Mouse (Mus musculus): ENCODE data around the gene Zfp329. TPM values are rescaled to one million over a fixed set of nuclear protein-coding genes. Genes with fewer than 3 reads are reported as not detected.

Zfp329 gene
- 2.6 TPM for polyA plus RNA-seq (2015; fragmentation: Illumina TruSeq; extraction: RNeasy Lipid Tissue Mini Kit (QIAGEN cat#74804); ENCODE audit: insufficient read depth, low read depth, low replicate concordance)

DNA sequence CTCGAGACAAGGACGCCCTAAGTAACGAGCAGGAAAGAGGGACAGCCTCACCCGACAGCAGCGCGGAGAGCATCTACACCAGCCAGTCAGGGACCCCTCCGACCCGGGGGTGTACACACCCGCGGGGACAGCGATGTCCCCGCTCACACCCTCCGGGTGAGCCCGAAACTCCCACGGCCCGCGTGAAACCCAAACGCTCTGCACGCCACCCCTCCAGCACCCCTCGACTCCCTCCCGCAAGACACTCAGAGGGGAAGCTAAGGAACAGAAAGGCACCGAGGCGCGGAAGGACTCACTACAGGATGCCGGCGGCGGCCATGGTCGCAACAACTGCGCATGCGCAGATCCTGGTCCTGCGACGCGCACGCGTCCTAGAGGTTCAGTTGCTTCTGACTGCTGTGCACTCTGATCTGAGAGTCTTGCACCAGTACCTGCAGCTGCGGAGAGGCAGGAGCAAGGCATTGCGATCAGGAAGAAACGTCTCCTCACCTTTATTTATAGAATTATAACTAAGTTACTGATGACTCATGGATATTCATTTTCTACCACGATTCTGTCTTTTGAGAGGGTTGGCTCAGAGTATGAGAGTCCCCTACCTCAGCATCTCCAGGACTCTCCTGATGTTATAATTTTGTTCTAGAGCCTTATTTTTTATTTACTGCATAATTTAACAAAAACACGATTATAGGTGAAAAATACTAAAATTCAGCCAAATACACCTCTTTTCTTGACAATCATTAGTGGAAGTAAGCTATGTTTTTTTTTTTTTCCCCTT is at the start of gene Zfp329:
TSS of gene Zfp329 (minus strand) at position 338 of the 775 bp plus-strand sequence.

DNA sequence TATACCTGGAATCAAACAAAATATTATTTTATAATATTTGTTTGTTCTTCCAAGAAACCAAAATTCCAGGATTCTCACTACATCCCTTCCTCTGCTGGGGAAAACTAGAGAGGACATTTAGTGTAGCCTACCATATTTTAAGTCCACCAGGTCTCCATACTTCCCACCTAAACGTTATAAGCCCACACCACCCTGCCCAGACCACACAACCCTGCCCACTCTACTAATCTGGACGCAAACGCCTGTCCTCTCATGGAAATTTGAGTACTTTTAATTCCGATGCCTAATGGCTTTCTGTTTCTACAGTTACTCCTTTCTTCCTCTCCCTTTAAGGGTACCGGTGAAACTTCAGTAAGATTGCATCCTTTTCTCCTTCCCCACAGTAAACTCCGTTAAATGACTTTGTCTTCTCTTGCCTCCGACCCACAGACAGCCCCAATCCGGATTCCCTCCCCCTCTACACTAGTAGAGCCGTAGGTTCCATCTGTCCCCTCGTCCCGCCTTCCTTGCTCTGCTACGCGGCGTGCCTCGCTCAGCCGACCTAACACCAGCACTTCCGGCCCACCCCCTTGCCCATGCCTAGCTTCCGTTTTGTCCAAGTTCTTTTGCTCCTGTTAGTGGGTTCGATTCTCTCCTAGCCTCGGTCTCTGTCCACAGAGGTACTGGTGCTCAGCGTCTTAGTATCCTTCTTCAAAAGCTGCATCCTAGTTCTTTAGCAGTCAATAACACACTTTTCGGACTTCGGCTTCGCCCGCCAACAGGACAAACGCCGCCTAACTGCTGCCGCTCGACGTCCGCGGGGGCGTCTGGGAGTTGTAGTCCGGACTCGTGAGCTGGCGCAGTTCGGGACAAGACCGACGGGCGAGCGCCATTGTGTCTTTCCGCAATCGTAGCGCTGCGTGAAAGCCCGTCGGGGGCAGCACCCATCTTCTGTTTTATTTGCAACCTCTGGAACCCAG is 15.8 kb upstream of the Zfp329 start, which contains the start of gene Zfp110:
TSS of gene Zfp110 (plus strand) at position 600 of the 959 bp plus-strand sequence.

DNA sequence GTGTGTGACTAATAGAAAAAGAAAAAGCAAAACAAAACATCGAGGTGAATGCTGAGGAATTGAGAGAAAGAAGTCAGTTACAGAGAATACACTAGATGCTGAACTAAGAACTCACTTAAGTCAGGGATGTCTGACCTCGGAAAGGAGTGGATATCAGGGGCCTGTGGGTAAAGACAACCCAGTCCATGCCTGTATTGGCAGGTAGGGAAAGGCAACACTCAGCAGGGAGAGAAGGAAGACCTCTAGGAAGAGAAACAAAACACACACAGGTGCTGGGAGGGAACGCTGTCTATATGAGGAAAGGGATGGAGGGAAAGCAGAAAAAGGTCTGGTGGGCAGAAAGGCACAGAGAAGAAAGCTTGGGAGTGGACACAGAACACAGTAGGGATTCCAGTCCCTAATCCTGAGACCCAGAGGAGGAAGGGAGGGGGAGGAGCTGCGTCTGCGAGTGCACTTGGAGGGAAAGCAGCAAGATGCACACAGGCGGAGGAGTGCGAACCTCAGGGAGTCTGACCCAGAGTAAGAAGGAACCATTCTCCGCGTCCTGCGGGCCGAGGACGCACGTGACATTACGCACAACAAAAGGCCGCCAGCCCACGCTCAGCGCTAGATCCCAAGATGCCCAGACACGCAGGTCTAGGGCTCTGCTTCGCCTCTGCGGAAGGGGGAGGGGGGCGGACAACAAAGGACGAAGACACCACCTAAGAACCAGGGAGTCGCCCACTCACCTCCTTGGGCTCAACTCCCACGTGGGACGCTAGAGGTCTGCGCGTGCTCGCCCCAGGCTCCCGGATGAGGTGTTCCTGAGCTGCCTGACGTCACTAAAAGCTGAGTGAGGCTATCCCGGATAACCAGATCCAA is 15.6 kb downstream of the Zfp329 start, which contains the start of gene Zscan18:
TSS of gene Zscan18 (minus strand) at position 770 of the 861 bp plus-strand sequence.

Other genes with a start within 250 kb of the Zfp329 start
- gene Vmn2r53, start 210.1 kb downstream of the Zfp329 start, polyA plus RNA-seq (2015; fragmentation: Illumina TruSeq; extraction: RNeasy Lipid Tissue Mini Kit (QIAGEN cat#74804); ENCODE audit: insufficient read depth, low read depth, low replicate concordance): not detected
- gene Vmn2r54, start 178.5 kb downstream of the Zfp329 start, polyA plus RNA-seq (2015; fragmentation: Illumina TruSeq; extraction: RNeasy Lipid Tissue Mini Kit (QIAGEN cat#74804); ENCODE audit: insufficient read depth, low read depth, low replicate concordance): not detected
- not detected for gene Vmn2r55, start 133.9 kb downstream of the Zfp329 start, polyA plus RNA-seq (2015; fragmentation: Illumina TruSeq; extraction: RNeasy Lipid Tissue Mini Kit (QIAGEN cat#74804); ENCODE audit: insufficient read depth, low read depth, low replicate concordance)
- not detected for gene Vmn2r56, start 83.9 kb downstream of the Zfp329 start, polyA plus RNA-seq (2015; fragmentation: Illumina TruSeq; extraction: RNeasy Lipid Tissue Mini Kit (QIAGEN cat#74804); ENCODE audit: insufficient read depth, low read depth, low replicate concordance)
- 0.89 TPM for gene Zscan18, start 15.2 kb downstream of the Zfp329 start, polyA plus RNA-seq (2015; fragmentation: Illumina TruSeq; extraction: RNeasy Lipid Tissue Mini Kit (QIAGEN cat#74804); ENCODE audit: insufficient read depth, low read depth, low replicate concordance)
- 5.3 TPM for gene Zfp110, start 15.9 kb upstream of the Zfp329 start, polyA plus RNA-seq (2015; fragmentation: Illumina TruSeq; extraction: RNeasy Lipid Tissue Mini Kit (QIAGEN cat#74804); ENCODE audit: insufficient read depth, low read depth, low replicate concordance)
- gene Zfp128, start 62.3 kb upstream of the Zfp329 start, polyA plus RNA-seq (2015; fragmentation: Illumina TruSeq; extraction: RNeasy Lipid Tissue Mini Kit (QIAGEN cat#74804); ENCODE audit: insufficient read depth, low read depth, low replicate concordance): 0.76 TPM
- gene Zscan22, start 79.0 kb upstream of the Zfp329 start, polyA plus RNA-seq (2015; fragmentation: Illumina TruSeq; extraction: RNeasy Lipid Tissue Mini Kit (QIAGEN cat#74804); ENCODE audit: insufficient read depth, low read depth, low replicate concordance): 2.7 TPM
- gene Rps5, start 103.4 kb upstream of the Zfp329 start, polyA plus RNA-seq (2015; fragmentation: Illumina TruSeq; extraction: RNeasy Lipid Tissue Mini Kit (QIAGEN cat#74804); ENCODE audit: insufficient read depth, low read depth, low replicate concordance): 479 TPM
- 0.24 TPM for gene Rnf225, start 108.6 kb upstream of the Zfp329 start, polyA plus RNA-seq (2015; fragmentation: Illumina TruSeq; extraction: RNeasy Lipid Tissue Mini Kit (QIAGEN cat#74804); ENCODE audit: insufficient read depth, low read depth, low replicate concordance)
- 1.9 TPM for gene Zfp324, start 147.0 kb upstream of the Zfp329 start, polyA plus RNA-seq (2015; fragmentation: Illumina TruSeq; extraction: RNeasy Lipid Tissue Mini Kit (QIAGEN cat#74804); ENCODE audit: insufficient read depth, low read depth, low replicate concordance)
- 3.7 TPM for gene Zfp446, start 159.0 kb upstream of the Zfp329 start, polyA plus RNA-seq (2015; fragmentation: Illumina TruSeq; extraction: RNeasy Lipid Tissue Mini Kit (QIAGEN cat#74804); ENCODE audit: insufficient read depth, low read depth, low replicate concordance)
- gene Slc27a5, start 179.3 kb upstream of the Zfp329 start, polyA plus RNA-seq (2015; fragmentation: Illumina TruSeq; extraction: RNeasy Lipid Tissue Mini Kit (QIAGEN cat#74804); ENCODE audit: insufficient read depth, low read depth, low replicate concordance): not detected
- gene Trim28, start 180.3 kb upstream of the Zfp329 start, polyA plus RNA-seq (2015; fragmentation: Illumina TruSeq; extraction: RNeasy Lipid Tissue Mini Kit (QIAGEN cat#74804); ENCODE audit: insufficient read depth, low read depth, low replicate concordance): 77.9 TPM
- gene Zbtb45, start 191.2 kb upstream of the Zfp329 start, polyA plus RNA-seq (2015; fragmentation: Illumina TruSeq; extraction: RNeasy Lipid Tissue Mini Kit (QIAGEN cat#74804); ENCODE audit: insufficient read depth, low read depth, low replicate concordance): 2.9 TPM
- gene Chmp2a, start 215.9 kb upstream of the Zfp329 start, polyA plus RNA-seq (2015; fragmentation: Illumina TruSeq; extraction: RNeasy Lipid Tissue Mini Kit (QIAGEN cat#74804); ENCODE audit: insufficient read depth, low read depth, low replicate concordance): 58.7 TPM
- gene Ube2m, start 219.4 kb upstream of the Zfp329 start, polyA plus RNA-seq (2015; fragmentation: Illumina TruSeq; extraction: RNeasy Lipid Tissue Mini Kit (QIAGEN cat#74804); ENCODE audit: insufficient read depth, low read depth, low replicate concordance): 35.3 TPM
- 0.46 TPM for gene Mzf1, start 235.9 kb upstream of the Zfp329 start, polyA plus RNA-seq (2015; fragmentation: Illumina TruSeq; extraction: RNeasy Lipid Tissue Mini Kit (QIAGEN cat#74804); ENCODE audit: insufficient read depth, low read depth, low replicate concordance)

Data from pancreas, adult 10 weeks (tissue).